Mouse (Mus musculus) heart, postnatal 25 days (tissue): ENCODE data around the gene Coq9. TPM values are rescaled to one million over a fixed set of nuclear protein-coding genes. Genes with fewer than 3 reads are reported as not detected.

ENCODE experiments used
- DNase-seq: peaks from one replicate; pipeline ENCODE4 v3.0.0; 2022; ENCODE audit warnings: low spot score
- intact Hi-C: fragments of 180-260 bp; cut with DNase I; formaldehyde crosslinking; loops from one replicate; pipeline ENCODE4 v1.15.1; 2025
- total RNA-seq, 2 experiments: library from RNA; stranded (reverse); gene quantifications; 2 replicates each; pipeline ENCODE4 v1.2.3; 2021

The Coq9 gene
- total RNA-seq, result 100 to 1,000 TPM; 542 TPM

DNA sequence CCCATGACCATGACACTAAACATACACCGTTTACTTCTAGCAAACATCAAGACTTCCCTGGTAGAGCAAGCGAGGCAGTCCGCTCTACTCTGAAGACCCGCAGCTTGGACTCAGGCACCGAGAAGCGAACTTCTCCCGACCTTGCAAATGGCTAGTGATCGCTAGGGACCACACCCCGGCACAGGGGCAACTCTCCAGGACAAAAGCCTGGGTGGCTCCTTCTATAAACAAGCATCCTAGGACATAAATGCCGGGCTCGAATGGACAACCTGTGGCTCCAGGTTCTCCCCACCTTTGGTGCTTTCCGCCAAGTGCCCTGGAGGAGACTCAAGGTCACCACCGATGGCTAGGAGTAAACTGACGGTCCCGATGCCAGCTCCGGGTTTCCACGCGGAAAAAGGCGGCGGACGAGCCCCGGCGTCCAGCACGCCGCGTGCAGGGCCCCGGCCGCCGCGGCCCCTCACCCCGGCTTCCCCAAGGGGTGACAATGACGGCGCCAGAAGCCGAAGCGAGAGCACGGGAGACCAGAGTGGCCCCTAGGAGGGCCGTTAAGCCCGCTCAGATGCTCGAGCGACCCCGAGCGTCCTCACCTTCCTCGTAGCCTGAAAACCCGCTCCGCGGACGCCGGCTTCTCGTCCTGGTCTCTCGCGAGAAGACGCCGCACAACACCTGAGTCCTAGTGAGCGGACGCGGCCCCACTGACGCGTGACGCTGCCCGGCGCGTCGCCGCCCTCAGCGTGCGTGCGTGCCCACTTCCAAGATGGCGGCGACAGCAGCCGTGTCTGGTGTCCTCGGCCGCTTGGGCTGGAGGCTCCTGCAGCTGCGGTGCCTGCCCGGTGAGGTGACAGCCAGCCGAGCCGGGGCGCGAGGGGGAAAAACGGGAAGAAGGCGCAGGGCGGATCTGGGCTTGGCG is at the start of gene Coq9, which contains the start of gene Ciapin1:
TSS of gene Coq9 (plus strand) at position 660 of the 913 bp plus-strand sequence.
TSS of gene Ciapin1 (minus strand) at position 697 of the 913 bp plus-strand sequence.
- intact Hi-C loops, result no loop called here
- peak; percentile 90 for DNase-seq

DNA sequence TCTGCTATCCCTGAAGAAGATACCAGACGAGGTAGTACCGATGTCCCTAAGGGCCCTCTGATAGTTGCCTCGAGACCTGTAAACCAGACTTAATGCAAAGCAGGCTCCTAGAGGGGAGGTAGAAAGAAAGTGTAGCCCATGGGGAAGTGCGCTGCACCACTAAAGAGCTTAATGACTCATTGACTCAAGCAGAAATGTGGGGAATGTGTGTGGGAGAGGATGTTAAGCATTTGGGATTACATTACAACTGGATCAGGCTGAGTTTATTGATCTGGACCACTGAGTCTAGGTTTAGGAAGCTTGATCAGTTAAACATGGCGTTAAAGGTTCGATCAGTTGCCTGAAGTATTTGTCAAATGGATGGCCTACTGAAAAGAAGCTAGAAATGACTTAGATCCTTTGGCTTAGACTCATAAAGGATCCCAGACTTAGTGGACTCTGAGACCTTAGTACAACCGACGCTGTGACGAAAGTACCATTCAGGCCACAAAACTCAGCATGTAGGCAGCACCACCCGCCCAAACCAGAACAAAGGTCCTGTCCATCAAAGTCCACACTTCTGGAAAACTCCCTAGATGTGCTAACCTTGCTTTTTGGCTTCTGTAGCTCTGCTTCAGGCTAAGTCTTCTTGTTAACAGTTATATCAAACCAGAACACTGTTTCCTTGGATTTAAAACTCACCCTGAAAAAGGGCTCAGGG is 48.7 kb upstream of the Coq9 start:
- no peak for DNase-seq
- intact Hi-C loops, result no loop called here

DNA sequence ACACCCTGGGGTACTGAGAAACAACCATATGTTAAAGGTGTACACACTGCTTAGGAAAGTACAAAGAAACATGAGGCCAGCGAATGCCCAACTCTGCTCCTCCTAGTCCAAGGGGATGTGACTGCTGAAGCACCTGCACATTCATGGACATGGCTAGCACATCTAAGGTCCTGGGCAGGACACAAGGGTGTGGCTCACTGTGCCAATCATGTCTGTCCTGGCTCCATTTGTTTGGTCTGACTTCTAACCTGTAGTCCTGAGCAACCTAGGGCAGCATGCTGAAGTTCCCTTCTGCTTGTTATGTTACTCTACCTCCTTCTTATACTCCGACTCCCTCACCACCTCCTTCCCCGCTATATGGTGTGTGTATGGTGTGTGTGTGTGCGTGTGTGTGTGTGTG is 43.8 kb upstream of the Coq9 start:
- intact Hi-C loops, result no loop called here
- no peak for DNase-seq

DNA sequence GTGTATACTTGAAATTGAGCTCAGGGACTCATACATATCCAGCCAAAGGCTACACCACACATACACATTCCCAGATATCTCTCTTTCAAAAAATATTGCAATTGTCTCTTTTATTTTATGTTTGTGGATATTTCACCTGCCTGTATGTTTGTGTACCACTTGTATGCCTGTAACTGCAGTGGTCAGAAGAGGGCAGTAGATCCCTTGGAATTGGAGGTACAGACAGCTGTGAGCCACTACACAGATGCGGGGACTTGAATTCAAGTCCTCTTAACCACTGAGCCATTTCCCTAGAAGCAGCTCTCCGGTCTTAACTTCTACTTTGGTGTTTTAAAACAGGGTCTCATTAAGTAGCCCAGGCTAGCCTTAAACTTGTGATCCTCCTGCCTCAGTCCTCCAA is 43.3 kb upstream of the Coq9 start:
- intact Hi-C loops, result no loop called here
- DNase-seq, result no peak

DNA sequence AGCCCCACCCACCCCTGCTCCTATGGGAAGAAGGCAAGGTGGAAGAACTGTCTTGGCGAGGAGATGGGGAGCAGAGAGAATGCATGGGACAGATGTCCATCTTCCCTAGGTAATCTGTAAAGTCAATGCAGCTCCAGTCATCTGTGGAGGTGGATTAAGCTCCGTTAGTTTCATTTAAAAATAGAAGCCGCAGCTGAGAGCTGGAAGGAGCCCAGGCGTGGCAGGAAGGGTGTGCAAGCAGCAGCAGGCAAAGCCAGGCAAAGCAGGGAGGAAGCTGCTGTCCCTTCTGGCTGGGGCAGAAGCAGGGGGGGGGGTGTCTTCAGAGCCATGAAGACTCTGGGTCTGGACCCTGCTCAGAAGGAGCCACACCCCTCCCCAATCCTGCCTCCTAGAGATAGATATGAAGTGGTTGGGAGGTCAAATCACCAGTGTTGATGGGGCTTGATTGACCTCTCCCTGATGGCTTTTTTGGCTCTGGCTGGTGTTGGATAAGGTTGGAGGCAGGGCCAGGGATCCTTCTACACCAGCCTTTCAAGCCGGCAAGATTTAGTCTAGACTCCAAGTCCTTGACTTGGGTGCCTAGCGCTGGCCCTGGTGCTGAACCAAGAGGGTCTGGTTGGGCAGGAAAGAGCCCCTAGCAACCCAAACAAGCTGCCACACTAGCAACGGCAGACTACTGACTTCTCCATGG is 37.7 kb upstream of the Coq9 start:
- intact Hi-C loops, result no loop called here
- DNase-seq, result no peak

DNA sequence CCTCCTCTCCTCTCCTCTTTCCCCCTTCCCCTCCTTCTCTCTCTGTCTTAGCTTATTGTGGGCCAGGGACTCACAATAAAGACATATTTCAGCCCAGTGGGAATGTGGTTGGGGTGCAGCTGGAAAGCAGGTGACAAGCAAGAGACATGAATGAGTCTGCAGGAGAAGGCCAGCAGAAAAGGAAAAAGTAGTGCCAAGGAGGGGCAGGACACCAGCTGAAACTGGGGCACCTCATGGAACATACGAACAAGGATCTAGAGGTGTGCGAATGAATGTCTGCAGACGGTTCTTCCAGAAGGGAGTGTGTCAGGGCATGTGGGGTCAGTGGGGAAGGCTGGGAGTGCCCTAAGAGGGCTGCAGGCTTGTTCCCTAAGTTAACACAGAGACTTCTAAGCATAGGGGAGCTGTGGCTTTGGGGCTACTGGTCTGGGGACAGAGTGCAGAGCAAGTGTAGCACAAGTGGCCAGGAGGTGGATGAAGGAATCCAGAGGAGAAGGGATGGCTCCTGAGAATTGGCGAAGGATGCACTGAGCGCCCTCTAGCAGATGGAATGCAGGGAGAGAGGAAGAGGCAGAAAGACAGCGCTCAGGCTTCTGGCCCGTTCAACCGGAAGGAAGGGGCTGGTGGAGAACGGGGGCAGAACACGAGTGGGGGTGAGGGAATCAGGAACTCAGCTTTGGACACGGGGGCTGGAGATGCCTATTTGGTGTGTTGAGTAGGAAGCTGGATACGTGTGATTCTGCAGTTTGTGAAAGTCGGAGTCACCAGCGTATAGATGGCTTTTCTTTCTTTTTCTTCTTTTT is 36.6 kb upstream of the Coq9 start:
- DNase-seq, result no peak

DNA sequence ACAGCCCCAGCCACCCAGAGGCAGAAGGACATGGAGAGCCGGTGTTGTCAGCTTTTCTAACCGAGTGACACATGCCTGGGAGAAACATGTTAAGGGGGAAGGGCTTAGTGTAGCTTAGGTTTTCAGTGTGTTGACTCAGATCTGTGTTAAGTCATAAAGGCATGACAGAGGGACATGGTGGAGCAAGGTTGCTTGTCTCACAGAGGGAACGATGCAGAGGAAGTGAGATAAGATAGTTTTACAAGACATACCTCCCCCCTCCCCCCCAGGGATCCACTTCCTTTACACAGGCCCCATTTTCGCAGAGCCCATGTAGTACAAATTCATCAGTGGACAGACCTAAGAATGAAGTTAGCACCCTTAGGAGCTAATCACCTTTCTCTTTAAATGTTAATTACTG is 35.7 kb upstream of the Coq9 start:
- no peak for DNase-seq
- intact Hi-C loops, result no loop called here

More for the DNA sequence above, 36.6 kb upstream of the Coq9 start:
- intact Hi-C loops, result no loop called here

DNA sequence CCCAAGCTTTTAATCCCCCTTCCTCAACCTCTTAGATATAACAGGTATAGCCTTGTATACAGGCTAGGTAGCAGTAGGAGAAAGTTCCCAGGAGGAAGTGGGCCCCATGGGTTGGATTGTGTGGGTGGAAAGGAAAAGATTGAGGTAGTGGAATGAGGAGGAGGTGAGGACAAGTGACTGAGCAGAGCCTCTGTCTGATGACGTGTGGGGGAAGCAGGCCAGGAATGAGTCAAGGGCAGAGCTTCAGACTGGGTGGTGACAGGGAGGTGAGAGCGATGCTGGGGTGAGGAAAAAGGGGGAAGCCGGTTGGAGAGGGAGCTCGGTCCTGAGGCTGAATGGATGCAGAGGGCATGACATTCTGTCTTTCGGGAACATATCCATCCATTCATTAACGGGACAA is 34.6 kb upstream of the Coq9 start:
- no peak for DNase-seq
- intact Hi-C loops, result no loop called here

DNA sequence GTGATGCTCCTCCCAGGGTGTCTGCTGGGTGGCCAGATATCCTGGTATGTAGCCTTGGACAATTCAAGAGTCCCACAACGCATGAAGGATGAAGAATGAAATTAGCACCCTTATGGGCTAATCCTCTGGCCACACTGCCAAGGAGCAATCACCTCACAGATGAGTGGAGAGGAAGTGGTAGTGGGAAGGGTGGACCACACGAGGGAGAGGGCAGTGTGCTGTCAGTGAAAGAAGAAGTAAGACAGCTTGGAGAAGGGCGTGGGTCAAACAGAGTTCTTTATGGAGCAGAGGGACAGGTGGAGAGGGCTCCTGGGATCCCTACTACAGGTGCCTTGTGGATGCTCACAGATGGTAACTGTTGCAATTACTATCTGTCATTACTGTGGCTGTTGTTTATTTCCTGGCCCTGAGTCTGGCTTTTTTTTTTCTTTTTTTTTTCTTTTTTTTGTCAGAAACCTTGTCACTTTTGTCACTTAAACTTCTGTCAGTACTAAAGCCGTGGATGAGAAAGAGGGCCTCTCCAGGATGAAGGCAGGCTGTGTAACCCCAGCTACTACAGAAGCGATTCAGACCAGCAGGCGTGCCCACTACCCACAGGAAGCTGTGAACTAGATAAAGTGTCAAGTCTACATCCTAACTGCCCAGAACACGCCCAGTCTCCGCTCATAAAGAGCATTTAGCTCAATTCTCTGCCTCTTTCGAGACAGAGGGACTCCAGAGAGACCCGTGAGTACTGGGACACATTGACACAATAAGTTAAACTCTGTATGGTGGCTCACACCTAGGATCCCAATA is 33.4 kb upstream of the Coq9 start:
- no peak for DNase-seq
- intact Hi-C loops, result no loop called here

DNA sequence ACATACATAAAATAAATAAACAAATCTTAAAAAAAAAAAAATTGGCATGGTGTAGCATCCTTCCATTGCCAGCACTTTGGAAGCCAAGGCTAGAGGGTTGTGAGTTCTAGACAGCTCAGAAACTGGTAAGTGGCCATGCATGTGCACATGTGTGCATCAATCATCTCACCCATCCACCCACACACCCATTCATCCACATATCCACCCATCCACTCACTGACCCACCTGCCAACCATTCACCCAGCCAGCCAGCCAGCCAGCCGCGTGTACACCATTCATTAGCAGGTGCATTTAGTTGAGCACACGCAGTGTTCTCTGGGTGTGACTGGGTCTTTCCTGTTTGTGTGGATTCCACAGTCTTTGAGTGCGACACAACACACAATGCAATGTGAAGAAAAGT is 32.3 kb upstream of the Coq9 start:
- intact Hi-C loops, result no loop called here
- DNase-seq, result no peak

DNA sequence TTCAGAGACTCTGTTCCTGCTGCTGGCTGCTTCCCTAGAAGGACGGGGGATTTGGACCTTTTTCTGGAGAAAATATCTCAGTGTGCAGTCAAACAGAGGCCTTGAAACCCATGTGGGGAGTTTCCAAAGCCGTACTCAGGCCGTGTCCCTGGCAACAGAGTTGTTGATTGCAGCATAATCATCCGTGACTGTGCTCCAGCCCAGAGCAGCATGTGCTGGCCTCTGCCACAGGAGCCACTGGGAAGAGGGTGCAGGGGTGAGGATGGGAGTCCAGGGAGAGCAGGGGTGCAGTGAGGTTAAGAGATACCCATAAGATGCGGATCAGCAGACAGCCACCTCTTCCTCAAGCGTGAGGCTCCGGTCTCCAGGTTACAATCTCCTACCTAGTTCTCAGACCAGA is 30.6 kb upstream of the Coq9 start:
- no peak for DNase-seq
- intact Hi-C loops, result no loop called here

DNA sequence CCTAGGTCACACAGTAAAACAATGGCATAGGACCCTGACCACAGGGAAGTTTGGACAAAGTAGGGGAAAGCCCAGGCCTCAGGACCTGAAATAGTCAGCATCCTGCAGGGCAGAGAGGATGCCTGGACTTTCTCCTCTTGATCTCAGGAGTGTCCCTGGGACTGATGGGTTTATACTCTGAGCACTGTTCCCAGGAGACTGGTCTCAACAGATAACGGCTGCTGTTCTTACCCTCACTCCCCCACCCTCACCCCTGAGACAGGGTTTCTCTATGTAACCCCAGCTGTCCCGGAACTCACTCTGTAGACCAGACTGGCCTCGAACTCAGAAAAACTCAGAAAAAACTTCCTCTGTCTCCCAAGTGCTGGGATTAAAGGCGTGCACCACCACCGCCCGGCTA is 29.7 kb upstream of the Coq9 start:
- intact Hi-C loops, result no loop called here
- no peak for DNase-seq

DNA sequence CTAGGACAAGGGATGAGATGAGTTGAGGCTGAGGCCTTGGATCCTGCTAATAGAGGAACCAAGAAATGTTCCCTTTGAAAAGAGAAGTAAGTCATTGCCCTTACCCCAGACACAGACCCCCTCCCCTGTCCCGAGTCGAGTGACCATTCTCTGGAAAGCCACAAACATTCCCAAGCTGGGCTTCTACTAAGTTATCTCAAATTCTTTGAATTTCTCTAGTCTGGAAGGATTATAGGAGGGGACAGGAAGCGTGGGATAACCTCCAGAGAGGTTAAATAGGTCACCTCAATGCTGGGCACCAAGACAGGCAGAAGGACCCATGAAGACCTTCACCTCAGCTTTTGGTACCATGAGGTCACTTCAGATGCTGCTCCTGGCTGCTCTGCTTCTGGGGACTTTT is 28.0 kb upstream of the Coq9 start, which contains the start of gene Ccl17:
TSS of gene Ccl17 (plus strand) at position 301 of the 400 bp plus-strand sequence.
- DNase-seq, result no peak
- intact Hi-C loops, result loop anchor here (2.0 to 5.0 kb wide), 3 partner anchors 25 to 283 kb away; partner anchors contain the start of genes Fam192a and Rspry1

DNA sequence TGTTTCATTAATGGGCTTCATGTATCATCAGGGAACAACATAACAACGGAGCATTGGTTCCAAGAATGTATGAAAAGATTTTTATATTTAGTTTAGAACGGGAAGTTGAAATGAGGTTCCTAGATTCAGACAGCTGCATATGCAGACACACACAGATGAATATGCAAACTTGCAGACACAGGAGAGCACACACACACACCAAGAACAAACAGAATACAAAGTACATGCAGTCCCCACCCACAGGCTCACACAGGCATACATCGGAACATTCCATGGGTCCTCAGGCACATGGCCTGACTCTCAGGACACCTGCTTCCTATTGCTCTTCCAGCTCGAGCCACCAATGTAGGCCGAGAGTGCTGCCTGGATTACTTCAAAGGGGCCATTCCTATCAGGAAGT is 27.3 kb upstream of the Coq9 start:
- intact Hi-C loops, result loop anchor here (2.0 to 5.0 kb wide), 3 partner anchors 26 to 284 kb away; partner anchors contain the start of genes Fam192a and Rspry1

DNA sequence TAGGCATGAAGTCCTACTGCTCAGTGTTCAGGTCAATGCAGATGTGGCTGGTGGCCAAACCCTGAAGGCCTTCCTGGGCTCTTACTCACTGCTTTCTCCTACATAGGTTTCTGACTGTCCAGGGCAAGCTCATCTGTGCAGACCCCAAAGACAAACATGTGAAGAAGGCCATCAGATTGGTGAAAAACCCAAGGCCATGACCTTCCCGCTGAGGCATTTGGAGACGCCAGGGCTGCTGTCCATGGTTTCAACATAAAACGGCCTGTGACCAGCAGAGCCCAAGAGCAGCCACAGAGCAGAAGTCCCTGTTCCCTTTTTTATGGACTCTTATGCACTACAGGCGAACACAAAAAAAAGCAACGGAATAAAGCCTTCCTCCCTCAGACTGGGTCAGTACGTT is 26.5 kb upstream of the Coq9 start:
- no peak for DNase-seq
- intact Hi-C loops, result loop anchor here (1.0 to 5.0 kb wide), 4 partner anchors 27 to 284 kb away; partner anchors contain the start of genes Fam192a and Rspry1

More for the DNA sequence above, 27.3 kb upstream of the Coq9 start:
- no peak for DNase-seq

DNA sequence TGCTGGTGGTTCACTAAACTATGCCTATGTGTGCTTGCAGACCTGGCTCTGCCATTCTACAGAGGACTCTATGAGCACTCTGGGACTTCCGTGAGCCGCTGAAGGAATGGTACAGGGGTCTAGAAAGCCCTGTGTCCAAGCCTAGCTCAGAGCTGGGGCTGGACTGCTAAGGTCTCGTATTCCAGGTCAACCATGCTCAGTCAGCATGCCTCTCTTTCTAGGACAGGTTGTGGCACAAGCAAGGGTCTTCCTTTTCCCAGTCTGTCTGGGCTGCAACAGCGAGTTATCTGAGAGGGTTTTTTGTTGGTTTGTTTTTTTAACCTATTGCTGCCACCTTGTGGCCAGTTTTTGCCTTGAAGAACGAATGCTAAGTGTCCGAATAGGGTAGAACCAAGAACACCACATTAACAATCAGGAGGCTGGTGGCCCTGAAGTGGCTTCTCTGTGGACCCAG is 25.4 kb upstream of the Coq9 start:
- intact Hi-C loops, result loop anchor here (1.0 to 5.0 kb wide), 3 partner anchors 108 to 285 kb away; partner anchors contain the start of genes Fam192a and Rspry1
- peak; percentile 51 for DNase-seq

DNA sequence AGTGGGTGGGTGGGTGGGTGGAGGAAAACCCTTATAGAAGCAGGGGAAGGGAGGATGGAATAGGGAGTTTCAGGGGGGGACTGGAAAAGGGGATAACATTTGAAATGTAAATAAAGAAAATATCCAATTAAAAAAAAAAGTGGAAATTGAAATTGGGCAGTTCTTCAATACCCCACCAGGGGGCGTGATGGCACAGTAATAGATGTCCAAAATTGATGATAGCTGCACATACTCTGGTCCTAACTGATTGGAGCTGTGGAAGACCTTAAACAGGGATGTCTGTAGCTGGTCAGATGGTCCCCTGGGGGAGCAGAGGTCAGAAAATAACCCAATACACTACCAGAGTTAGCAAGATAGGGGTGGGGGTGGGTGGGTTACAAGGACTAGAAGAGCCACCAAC is 23.6 kb upstream of the Coq9 start:
- DNase-seq, result no peak
- intact Hi-C loops, result loop anchor here (2.0 to 5.0 kb wide), 3 partner anchors 94 to 287 kb away; partner anchors contain the start of genes Fam192a and Rspry1

DNA sequence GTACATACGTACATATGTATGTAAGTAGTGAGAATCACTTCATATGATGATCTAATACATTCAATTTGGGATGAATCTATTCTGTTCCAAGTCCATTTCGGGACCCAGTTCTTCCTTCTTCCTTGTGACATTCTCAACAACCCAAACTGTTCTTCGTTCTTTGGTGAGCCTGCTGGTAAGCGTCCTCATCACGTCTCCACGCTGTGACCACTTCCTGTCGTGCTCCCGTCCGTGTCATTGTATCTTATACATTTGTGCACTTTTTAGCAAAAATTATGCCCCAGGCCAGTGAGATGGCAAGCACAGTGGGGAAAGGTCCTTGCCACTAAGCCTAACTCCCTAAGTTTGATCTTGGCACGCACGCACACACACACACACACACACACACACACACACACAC is 20.2 kb upstream of the Coq9 start:
- no peak for DNase-seq
- intact Hi-C loops, result no loop called here
